Mouse (Mus musculus): ENCODE data around the gene Becn1. TPM values are rescaled to one million over a fixed set of nuclear protein-coding genes. Genes with fewer than 3 reads are reported as not detected.
A peak's percentile ranks its signal among the peaks of the same experiment; 100 is the strongest.

The Becn1 gene
- 146 and 165 TPM in 2 replicates for polyA plus RNA-seq (2015; fragmentation: Nextera tagmentation; extraction: Ambion mirVana)

DNA sequence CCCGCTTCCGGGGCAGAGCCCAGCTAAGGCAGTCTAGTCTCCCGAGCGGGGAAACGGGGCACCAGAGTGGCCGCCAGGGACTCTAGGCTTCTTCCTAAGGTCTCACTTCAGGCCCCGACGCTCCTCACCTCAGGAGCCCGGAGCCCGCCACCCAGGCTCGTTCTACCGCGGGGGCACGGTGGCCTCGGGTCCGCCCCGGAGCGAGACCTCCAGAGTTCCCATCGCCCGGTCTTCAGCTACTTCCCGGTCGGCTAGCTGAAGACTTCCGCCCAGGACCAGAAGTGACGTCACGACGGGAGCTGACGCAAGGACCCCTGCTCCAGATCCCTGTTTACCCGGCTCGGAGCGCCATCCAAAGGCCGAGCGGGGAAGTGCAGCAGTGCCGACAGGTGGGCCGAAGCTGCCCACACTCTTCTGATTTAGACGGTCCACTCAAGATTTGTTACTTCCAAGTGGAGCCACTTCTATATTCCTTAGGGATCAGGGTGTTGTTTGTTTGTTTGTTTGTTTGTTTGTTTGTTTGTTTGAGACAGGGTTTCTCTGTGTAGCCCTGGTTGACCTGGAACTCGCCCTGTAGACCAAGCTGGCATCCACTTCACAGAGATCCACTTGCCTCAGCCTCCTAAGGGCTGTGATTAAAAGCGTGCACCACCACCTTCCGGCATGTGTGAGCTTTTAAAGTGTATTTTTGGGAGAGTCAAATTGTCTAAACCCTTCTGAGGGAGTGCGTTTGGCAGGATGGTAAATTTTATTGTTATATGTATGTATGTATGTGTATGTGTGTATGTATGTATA, at the start of gene Becn1:
Gene Becn1, minus strand, starts transcription at position 283 of the 795 bp plus-strand sequence.
- H3K27me3 ChIP-seq, result no peaks in the 10 kb centered on the region
- peak; percentile 93 for ATAC-seq (ENCODE audit: borderline replicate concordance, extremely low read depth, low FRiP score, low TSS enrichment)
- H3K27ac ChIP-seq, result no peak within 1 kb of the TSS
- peak within 1 kb of the TSS; percentile 88 for H3K9ac ChIP-seq
- WGBS, result 7% methylated on average over 39 of the region's 39 CpGs
- H3K4me3 ChIP-seq, result peak within 1 kb of the TSS; percentile 91
- H3K4me1 ChIP-seq, result peaks cover 12% of the 10 kb centered on the region
- no peaks in the 10 kb centered on the region; the same call in 1 of the 2 replicates for H3K36me3 ChIP-seq
- peak within 1 kb of the TSS; percentile 93 for H3K4me2 ChIP-seq
- no peaks in the 10 kb centered on the region for H3K9me3 ChIP-seq

DNA sequence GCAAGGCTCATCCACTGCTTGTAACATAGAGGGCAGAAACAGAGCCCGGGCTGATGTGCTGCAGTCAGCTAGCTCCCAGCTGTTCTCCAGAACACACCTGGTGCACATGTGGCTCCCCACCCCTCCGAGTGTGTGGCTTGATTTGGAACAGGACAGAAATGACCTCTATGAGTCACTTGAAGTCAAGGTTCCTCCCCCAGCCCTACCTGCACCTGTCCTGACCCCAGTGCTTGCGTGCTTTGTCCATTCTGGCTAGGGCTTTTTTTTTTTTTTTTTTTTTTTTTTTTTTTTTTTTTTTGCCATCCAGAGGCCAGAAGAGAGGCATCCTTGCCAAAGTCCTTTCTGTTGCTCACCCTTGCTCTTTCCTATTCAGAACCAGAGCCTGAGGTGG, 49.6 kb upstream of the Becn1 start:
- no peak for ATAC-seq (ENCODE audit: borderline replicate concordance, extremely low read depth, low FRiP score, low TSS enrichment)
- Histone ChIP-seq H3K9ac (no peak overlapping the region), H3K27ac (no peak overlapping the region), H3K4me3 (no peak overlapping the region), H3K4me1 (no peaks in the 10 kb centered on the region), H3K4me2 (no peak overlapping the region), H3K36me3 (no peaks in the 10 kb centered on the region), H3K9me3 (no peaks in the 10 kb centered on the region), H3K27me3 (no peaks in the 10 kb centered on the region)
- WGBS, result 63% methylated on average over 3 of the region's 3 CpGs

DNA sequence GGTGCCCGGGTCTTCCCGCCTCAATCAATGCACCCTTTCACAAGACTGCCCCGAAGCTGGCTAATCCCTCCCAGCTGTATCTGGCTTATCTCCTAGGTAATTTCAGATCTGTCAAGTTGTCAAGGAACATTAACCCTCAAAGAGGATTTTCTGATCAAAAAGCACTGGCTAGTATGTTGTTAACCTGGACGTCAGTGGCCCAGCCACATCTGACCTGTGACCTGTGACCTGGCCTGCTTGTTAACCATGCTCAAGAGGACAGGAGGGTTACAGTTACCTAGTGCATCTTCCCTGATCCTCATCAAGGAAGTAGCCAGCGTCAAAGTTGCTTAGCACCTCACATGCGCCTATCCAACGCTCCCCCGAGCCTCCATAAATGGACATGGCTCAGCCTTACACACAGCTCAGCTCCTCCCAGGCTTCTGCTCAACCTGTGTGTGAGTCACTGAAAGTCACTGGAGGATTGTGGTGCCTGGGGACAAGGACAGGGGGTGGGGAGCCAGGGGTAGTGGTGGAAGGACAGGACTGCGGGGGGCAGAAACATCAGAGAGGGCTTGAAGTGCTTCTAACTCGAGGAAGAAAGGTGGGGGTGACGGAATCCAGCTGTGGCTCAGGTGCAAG, 49.1 kb upstream of the Becn1 start:
- Histone ChIP-seq H3K27me3 (no peaks in the 10 kb centered on the region), H3K4me3 (no peak overlapping the region), H3K27ac (no peak overlapping the region), H3K9ac (no peak overlapping the region), H3K4me2 (no peak overlapping the region), H3K9me3 (no peaks in the 10 kb centered on the region), H3K4me1 (no peaks in the 10 kb centered on the region), H3K36me3 (no peaks in the 10 kb centered on the region)
- 45% methylated on average over 11 of the region's 11 CpGs for WGBS
- ATAC-seq (ENCODE audit: borderline replicate concordance, extremely low read depth, low FRiP score, low TSS enrichment), result no peak

DNA sequence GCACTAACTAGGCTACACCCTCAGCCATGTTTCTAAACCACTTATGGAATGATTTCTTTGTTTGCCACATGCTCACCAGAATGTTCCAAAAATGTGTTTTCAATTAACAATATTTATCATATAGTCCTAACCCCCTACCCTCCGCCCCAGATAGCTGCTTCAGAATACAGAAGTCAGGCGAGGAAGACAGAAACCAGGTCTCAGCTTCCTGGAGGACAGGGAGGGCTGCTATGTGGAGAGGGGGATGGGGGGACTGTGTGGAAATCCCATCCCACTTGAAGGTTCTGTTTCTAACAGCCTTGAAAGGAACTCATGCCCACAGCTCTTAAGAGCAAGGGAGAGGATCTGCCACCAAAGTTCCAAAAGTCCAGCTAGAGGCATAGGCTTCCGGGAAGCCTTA, 47.1 kb upstream of the Becn1 start:
- no peaks in the 10 kb centered on the region for H3K4me1 ChIP-seq
- H3K9me3 ChIP-seq, result no peaks in the 10 kb centered on the region
- H3K4me2 ChIP-seq, result no peak overlapping the region
- 78% methylated on average over 3 of the region's 3 CpGs for WGBS
- H3K27me3 ChIP-seq, result no peaks in the 10 kb centered on the region
- H3K27ac ChIP-seq, result no peak overlapping the region
- no peaks in the 10 kb centered on the region for H3K36me3 ChIP-seq
- H3K4me3 ChIP-seq, result no peak overlapping the region
- H3K9ac ChIP-seq, result no peak overlapping the region
- no peak for ATAC-seq (ENCODE audit: borderline replicate concordance, extremely low read depth, low FRiP score, low TSS enrichment)

DNA sequence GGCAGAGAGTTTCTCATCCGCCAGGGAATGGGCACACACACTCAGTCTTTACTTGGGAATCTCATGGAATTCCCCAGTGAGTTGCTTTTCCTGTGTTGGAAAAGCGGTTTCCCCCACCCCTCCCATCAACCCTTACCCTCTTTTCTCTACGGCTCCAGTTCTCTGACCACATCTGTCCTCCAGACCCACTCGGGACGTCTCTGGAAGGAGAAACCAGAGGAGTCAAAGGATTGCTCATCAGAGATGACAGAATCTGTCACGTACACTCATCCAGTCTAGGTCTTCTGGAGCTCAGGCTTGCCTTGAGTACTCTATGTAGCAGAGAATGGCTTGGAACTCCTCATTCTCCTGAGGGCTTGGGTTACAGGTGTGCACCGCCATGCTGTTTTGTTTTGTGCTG, 46.7 kb upstream of the Becn1 start:
- Histone ChIP-seq H3K4me1 (no peaks in the 10 kb centered on the region), H3K9ac (no peak overlapping the region), H3K9me3 (no peaks in the 10 kb centered on the region), H3K4me2 (no peak overlapping the region), H3K27me3 (no peaks in the 10 kb centered on the region), H3K36me3 (no peaks in the 10 kb centered on the region), H3K4me3 (no peak overlapping the region), H3K27ac (no peak overlapping the region)
- no peak; the same call in 1 of the 2 replicates for ATAC-seq (ENCODE audit: borderline replicate concordance, extremely low read depth, low FRiP score, low TSS enrichment)
- WGBS, result 57% methylated on average over 7 of the region's 7 CpGs

DNA sequence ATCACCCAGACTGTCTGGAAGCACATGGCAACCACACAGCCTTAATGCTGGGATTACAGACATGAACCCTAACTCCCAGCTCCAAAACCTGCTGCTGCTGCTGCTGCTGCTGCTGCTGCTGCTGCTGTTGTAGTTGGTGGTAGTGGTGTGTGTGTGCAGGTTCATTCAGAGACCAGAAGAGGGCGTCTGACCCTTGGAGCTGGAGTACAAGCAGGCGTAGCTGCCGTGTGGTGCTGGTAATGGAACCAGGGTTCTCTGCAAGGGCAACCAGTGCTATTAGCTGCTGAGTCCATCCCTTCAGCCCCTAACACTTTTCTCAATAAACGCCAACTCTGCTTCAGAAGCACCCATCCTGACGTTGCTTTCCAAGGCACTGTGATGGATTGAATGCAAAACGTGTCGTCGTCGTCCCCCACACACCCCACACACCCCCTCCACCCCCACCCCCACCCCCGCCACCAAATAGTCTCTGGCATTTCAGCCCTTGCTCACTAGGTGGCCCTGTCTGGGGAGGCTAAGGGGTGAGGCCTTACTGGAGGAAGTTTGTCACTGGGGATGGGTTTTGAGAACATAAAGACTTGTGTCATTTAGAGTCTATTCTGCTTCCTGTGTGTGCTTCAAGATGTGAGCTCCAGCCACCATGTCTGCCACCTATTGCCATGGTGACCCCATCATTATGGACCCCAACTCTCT, 45.1 kb upstream of the Becn1 start:
- Histone ChIP-seq H3K4me3 (no peak overlapping the region), H3K27ac (no peak overlapping the region), H3K4me1 (no peaks in the 10 kb centered on the region), H3K27me3 (no peaks in the 10 kb centered on the region), H3K9me3 (no peaks in the 10 kb centered on the region), H3K36me3 (no peaks in the 10 kb centered on the region), H3K9ac (no peak overlapping the region), H3K4me2 (no peak overlapping the region)
- WGBS, result 66% methylated on average over 10 of the region's 10 CpGs
- ATAC-seq (ENCODE audit: borderline replicate concordance, extremely low read depth, low FRiP score, low TSS enrichment), result no peak

DNA sequence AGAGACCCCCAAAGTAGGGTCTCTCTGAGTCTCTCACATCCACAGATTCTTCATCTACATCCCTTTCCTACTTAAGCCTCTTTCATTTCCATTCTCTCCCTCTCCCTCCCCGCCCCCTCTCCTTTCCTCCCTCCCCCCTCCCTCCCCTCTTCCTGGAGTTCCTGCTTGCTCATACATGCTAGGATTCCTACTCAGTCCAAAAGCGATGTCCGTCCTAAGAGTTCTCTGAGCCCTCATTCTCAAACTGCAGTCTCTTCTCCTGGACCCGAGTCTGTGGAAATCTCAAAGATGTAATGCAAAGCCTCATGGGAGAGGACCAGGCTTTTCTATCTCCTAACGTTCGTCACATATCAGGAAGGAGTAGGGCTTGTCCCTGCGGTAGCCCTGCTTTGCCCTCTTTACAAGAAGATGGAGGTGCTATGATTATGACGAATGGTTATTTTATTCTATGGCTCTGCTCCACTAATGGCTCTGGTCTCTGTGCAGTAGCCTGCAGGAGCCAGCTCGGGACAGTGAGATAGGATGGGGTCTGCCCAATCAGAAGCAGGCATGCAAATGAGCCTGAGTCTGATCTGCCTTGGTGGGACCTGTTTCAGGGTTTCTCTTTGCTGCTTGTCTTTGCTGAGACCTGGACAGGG, 36.2 kb upstream of the Becn1 start:
- Histone ChIP-seq H3K27me3 (no peaks in the 10 kb centered on the region), H3K4me2 (peak overlapping the region; percentile 56), H3K4me3 (peak overlapping the region; percentile 19), H3K9me3 (no peaks in the 10 kb centered on the region), H3K36me3 (no peaks in the 10 kb centered on the region), H3K27ac (peak overlapping the region; percentile 7; the same call in 1 of the 2 replicates), H3K4me1 (peaks cover 6% of the 10 kb centered on the region), H3K9ac (no peak overlapping the region)
- ATAC-seq (ENCODE audit: borderline replicate concordance, extremely low read depth, low FRiP score, low TSS enrichment), result peak; percentile 84; the same call in 1 of the 2 replicates
- WGBS, result 3% methylated on average over 9 of the region's 9 CpGs

DNA sequence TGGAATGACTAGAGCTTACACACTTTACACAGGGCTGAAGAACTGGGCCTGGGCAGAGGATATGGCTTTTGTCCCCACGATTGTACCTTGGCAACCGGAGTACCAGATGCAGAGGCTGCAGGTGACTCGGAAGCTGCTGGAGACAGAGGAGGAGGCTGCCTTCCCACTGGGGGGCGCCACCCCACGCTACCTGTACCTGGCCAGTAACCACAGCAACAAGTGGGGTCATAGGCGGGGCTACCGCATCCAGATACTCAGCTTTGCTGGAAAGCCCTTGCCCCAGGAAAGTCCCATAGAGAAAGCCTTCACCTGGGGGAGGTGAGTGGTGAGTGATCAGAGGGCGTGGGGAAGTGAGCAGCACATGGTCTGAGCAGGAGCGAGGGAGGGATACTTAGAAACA, 33.6 kb upstream of the Becn1 start:
- H3K27ac ChIP-seq, result no peak overlapping the region
- no peak overlapping the region for H3K9ac ChIP-seq
- WGBS, result 73% methylated on average over 9 of the region's 9 CpGs
- no peak overlapping the region for H3K4me3 ChIP-seq
- H3K27me3 ChIP-seq, result no peaks in the 10 kb centered on the region
- no peak for ATAC-seq (ENCODE audit: borderline replicate concordance, extremely low read depth, low FRiP score, low TSS enrichment)
- no peaks in the 10 kb centered on the region for H3K9me3 ChIP-seq
- peaks cover 6% of the 10 kb centered on the region for H3K4me1 ChIP-seq
- no peaks in the 10 kb centered on the region for H3K36me3 ChIP-seq
- no peak overlapping the region for H3K4me2 ChIP-seq

DNA sequence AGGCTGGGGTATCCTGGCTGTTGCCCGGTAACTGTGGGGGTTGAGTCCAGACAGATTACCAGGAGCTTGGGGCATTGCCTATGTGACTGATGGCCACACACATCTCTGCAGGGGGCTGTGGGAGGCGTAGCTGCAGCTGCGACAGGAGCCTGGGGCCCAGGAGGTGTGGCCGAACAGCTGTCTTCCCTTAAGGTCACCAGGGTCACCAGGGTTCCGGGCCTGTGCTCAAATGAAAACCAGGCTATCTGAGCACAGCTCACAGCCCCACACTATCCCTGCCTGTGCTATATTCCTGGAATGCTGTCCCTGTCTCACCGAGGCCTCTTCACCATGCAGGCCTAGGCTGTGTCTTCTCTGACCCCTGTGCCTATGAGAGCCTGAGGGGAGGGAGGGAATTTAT, 32.4 kb upstream of the Becn1 start:
- 17% methylated on average over 6 of the region's 6 CpGs for WGBS
- H3K9me3 ChIP-seq, result no peaks in the 10 kb centered on the region
- ATAC-seq (ENCODE audit: borderline replicate concordance, extremely low read depth, low FRiP score, low TSS enrichment), result no peak
- H3K4me2 ChIP-seq, result no peak overlapping the region
- no peaks in the 10 kb centered on the region for H3K36me3 ChIP-seq
- H3K4me3 ChIP-seq, result no peak overlapping the region
- no peak overlapping the region for H3K9ac ChIP-seq
- no peak overlapping the region for H3K27ac ChIP-seq
- peaks cover 6% of the 10 kb centered on the region for H3K4me1 ChIP-seq
- H3K27me3 ChIP-seq, result no peaks in the 10 kb centered on the region

DNA sequence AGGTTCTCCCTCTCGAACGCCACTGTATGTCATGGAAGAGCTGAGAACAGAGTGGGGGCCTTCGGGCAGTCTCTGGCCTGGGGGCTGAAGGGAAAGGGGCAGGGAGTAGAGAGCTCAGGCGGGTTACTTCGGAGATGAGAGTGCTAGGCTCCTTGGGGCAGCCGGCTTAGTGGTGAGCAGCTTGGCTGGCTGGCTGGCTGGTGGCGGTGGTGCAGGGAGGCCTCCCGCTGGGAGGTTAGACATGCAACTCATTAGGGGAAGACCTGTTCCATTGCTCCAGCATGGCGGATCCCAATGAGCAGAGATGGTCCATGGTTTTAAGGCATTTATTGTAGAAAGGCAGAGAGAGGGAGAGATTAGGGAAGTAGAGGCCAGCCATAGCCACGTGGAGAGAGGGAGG, 31.9 kb upstream of the Becn1 start:
- ATAC-seq (ENCODE audit: borderline replicate concordance, extremely low read depth, low FRiP score, low TSS enrichment), result no peak
- Histone ChIP-seq H3K9me3 (no peaks in the 10 kb centered on the region), H3K27ac (no peak overlapping the region), H3K36me3 (no peaks in the 10 kb centered on the region), H3K9ac (no peak overlapping the region), H3K4me3 (no peak overlapping the region), H3K4me2 (0 out of 2 replicates have a peak overlapping the region, but pooled peaks have one; percentile 4), H3K4me1 (peaks cover 6% of the 10 kb centered on the region), H3K27me3 (no peaks in the 10 kb centered on the region)
- WGBS, result 46% methylated on average over 10 of the region's 10 CpGs

DNA sequence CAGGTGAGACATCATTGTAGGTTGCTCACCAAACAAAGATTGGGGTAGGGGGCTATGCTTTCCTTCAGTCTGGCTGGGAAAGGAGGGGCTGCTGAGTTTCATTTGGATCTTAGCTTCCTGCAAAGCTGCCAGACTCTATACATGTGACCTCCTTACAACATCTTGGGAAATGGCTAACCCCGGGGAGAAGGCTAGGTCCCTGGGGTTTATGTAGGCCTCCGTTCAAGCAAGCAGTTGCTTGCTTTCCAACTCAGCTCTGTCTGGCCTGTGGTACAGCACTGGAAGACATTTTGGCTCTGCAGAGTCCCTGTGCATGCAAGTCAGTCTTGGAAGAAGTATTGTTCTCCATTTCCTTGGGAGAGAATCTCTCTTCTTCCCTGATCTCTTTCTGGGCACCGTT, 30.5 kb upstream of the Becn1 start:
- H3K9me3 ChIP-seq, result no peaks in the 10 kb centered on the region
- no peak overlapping the region for H3K27ac ChIP-seq
- H3K4me3 ChIP-seq, result no peak overlapping the region
- WGBS, result 74% methylated on average over 3 of the region's 3 CpGs
- H3K36me3 ChIP-seq, result no peaks in the 10 kb centered on the region
- H3K4me2 ChIP-seq, result no peak overlapping the region
- peaks cover 2% of the 10 kb centered on the region for H3K4me1 ChIP-seq
- no peaks in the 10 kb centered on the region for H3K27me3 ChIP-seq
- ATAC-seq (ENCODE audit: borderline replicate concordance, extremely low read depth, low FRiP score, low TSS enrichment), result no peak
- no peak overlapping the region for H3K9ac ChIP-seq
